Mouse (Mus musculus) small intestine, adult 2 months (tissue): ENCODE measurements at regions not wholly inside any gene's neighbourhood (a gene's known extent, or its start where the extent isn't known, plus 50 kb on each side); places are given as distances from the start of the nearest gene placed in this dataset.

Experiments used
- H3K27ac ChIP-seq: fragments of 200-500 bp; 2 replicates; pipeline ENCODE4 v1.5.1; 2012; ENCODE audit warnings: low read depth, low read length, control low read depth, inconsistent platforms; ENCODE audit not compliant: insufficient read depth
- H3K27me3 ChIP-seq: fragments of 200-500 bp; 2 replicates; pipeline ENCODE4 v1.6.1; 2012; ENCODE audit warnings: mild to moderate bottlenecking, moderate library complexity, low read length, inconsistent platforms; ENCODE audit not compliant: control insufficient read depth, insufficient read depth
- H3K36me3 ChIP-seq: fragments of 200-500 bp; 2 replicates; pipeline ENCODE4 v1.6.1; 2012; ENCODE audit warnings: mild to moderate bottlenecking, low read length, control low read depth, inconsistent platforms; ENCODE audit not compliant: control insufficient read depth, insufficient read depth
- H3K4me1 ChIP-seq: fragments of 200-500 bp; 2 replicates; pipeline ENCODE4 v1.6.1; 2012; ENCODE audit warnings: low read length, inconsistent platforms, mixed read lengths; ENCODE audit not compliant: control insufficient read depth, insufficient read depth, insufficient read length
- H3K4me3 ChIP-seq: fragments of 200-500 bp; 2 replicates; pipeline ENCODE4 v1.5.1; 2012; ENCODE audit warnings: low read depth, mild to moderate bottlenecking, control low read depth, inconsistent platforms, low read length, moderate library complexity
- CTCF ChIP-seq: fragments of 200-500 bp; IDR thresholded peaks from 2 replicates; pipeline ENCODE4 v1.5.1; 2012; ENCODE audit warnings: low read depth, mild to moderate bottlenecking, control low read depth, inconsistent platforms, low read length, moderate library complexity, mixed read lengths; ENCODE audit not compliant: insufficient replicate concordance, insufficient read length; ENCODE audit errors: extremely low read depth
- POLR2A ChIP-seq: fragments of 200-500 bp; IDR thresholded peaks from 2 replicates; pipeline ENCODE4 v1.6.1; 2012; ENCODE audit warnings: low read depth, mild to moderate bottlenecking, control low read depth, inconsistent platforms, low read length, moderate library complexity
- WGBS: fragments of 180-500 bp; shearing (Covaris S2); methylation state at CpG from one replicate; pipeline ENCODE4 v1.1.7; 2018; 5-methylcytosine and 5-hydroxymethylcytosine counted together

DNA sequence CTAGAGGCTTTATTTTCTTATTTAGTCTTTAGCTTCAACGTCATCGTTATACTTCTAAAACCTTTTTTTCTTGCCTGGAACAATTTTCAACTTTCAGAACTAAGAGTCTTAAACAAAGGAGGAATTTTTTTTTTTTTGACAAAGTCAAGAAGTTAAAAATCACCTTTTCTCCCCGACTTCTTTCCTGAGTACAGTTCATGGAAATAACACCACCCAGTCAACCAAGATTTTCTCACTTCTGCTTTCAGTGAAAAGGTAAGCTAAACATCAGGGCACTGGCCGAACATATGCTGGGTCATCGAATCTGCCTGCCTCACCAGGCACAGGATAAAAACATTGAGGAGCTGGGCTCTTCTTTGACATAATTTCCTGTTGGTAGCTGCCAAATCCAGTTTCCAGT lies 277.4 kb upstream of the Actbl2 start:
- Histone ChIP-seq H3K27me3 (no peaks in the 10 kb centered on the region), H3K4me1 (no peaks in the 10 kb centered on the region), H3K36me3 (no peaks in the 10 kb centered on the region), H3K4me3 (no peak overlapping the region), H3K27ac (no peak overlapping the region)
- TF ChIP-seq CTCF (no peak), POLR2A (no peak)
- WGBS: 87% methylated on average over 5 of the region's 5 CpGs

DNA sequence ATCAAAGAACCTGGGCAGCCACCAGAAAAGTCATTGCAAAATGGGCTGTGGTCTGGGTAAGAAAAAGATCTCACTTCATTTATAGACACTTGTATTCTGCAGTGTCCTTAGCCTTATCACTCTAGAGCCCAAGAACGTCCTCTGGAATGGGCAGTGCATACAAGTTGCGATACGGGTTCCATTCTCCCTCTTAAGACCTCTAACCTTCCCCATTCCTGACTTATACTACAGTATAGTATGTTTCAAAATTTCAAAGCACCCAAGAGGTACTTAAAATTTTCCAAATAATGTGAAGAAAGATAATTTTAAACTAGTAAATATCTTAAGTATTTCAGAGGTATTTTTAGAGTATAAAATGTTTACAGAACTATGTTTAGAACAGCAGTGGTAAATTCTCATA lies 276.8 kb upstream of the Actbl2 start:
- no peak for TF ChIP-seq POLR2A
- TF ChIP-seq CTCF: no peak
- Histone ChIP-seq H3K4me3 (no peak overlapping the region), H3K27ac (no peak overlapping the region), H3K36me3 (no peaks in the 10 kb centered on the region), H3K4me1 (no peaks in the 10 kb centered on the region), H3K27me3 (no peaks in the 10 kb centered on the region)
- 81% methylated on average over 3 of the region's 3 CpGs for WGBS

DNA sequence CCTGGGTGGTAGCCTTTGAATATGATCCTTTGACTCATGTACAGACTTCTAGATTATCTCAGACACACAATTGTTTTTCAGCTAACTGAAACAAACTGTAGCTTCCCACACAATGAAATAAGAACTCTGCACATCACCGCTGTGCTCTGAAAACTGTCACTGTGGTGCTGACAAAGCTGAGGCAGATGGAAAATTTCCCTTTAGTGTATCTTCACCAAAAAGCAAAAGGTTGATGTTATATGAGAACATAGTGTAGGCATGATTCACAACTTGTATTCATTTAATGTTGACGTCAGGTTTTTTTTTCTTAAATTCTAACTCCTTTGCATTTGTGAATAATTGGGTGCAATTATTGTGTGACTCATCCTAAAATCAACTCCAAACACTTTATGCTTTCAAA lies 264.1 kb upstream of the Actbl2 start:
- Histone ChIP-seq H3K27ac (no peak overlapping the region), H3K4me3 (no peak overlapping the region), H3K27me3 (no peaks in the 10 kb centered on the region), H3K4me1 (no peaks in the 10 kb centered on the region), H3K36me3 (no peaks in the 10 kb centered on the region)
- TF ChIP-seq CTCF (no peak), POLR2A (no peak)
- WGBS: 90% methylated on average over 2 of the region's 2 CpGs

DNA sequence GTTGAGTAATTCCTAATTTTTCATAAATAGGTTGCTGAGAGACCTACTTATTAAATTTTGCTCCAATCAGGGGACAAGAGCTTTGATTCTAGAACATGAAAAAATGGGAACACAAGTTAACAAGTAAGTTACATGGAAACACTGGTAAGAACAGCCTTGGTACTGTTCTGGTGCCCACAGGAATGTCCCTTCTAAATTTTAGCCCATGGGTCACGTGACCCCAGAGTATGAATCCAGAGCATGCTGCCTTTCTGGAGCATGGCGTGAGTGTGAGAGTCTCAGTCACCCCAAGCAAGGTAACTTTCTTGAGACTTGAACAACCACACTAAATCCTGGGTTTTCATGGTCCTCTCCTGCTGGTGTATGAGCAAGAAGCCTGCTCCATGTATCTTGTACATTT lies 263.7 kb upstream of the Actbl2 start:
- 96% methylated on average over 2 of the region's 2 CpGs for WGBS
- Histone ChIP-seq H3K27me3 (no peaks in the 10 kb centered on the region), H3K4me3 (no peak overlapping the region), H3K4me1 (no peaks in the 10 kb centered on the region), H3K36me3 (no peaks in the 10 kb centered on the region), H3K27ac (no peak overlapping the region)
- TF ChIP-seq POLR2A (no peak), CTCF (no peak)

DNA sequence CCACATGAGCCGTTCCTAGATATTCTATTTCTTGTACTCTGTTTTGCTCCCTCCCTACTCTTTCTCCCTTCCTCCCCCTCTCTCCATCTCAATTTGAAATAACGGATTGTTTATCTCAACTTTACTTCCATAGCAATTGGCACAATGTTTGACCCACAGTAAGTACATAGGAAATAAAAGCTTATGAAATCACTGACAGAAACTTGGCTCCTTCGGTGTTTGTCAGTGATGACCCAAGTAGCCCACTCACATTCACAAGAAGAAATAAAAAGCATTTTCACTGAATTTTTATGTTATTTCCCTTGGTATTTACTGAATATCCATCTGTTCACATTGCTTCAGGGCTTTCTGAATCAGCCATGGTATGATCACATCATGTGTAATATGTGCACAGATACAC lies 260.2 kb upstream of the Actbl2 start:
- H3K4me3 ChIP-seq: no peak overlapping the region
- 77% methylated on average over 3 of the region's 3 CpGs for WGBS
- H3K4me1 ChIP-seq: no peaks in the 10 kb centered on the region
- TF ChIP-seq POLR2A (no peak), CTCF (no peak)
- H3K36me3 ChIP-seq: no peaks in the 10 kb centered on the region
- H3K27me3 ChIP-seq: no peaks in the 10 kb centered on the region
- H3K27ac ChIP-seq: no peak overlapping the region

DNA sequence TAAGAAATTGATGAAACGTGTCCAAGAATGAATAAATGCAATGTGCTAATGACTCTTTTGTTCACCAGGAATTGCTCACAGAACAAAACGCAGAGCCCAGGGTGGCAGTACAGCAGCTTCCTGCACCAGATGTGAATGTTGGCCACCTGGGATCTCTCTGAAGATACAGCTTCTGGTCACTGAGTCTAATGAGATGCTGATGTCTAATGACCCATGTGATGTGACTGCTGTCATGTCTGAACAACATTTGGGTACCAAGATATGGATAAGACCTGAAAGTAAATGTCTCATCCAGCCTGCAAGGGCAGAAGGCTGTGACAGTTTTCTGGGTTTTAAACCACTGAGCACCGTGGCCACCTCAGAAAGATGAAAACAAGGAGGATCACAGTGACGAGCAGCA lies 252.1 kb upstream of the Actbl2 start:
- Histone ChIP-seq H3K36me3 (no peaks in the 10 kb centered on the region), H3K4me1 (no peaks in the 10 kb centered on the region), H3K27ac (no peak overlapping the region), H3K27me3 (no peaks in the 10 kb centered on the region), H3K4me3 (no peak overlapping the region)
- no peak for TF ChIP-seq CTCF
- TF ChIP-seq POLR2A: no peak
- 70% methylated on average over 4 of the region's 4 CpGs for WGBS

DNA sequence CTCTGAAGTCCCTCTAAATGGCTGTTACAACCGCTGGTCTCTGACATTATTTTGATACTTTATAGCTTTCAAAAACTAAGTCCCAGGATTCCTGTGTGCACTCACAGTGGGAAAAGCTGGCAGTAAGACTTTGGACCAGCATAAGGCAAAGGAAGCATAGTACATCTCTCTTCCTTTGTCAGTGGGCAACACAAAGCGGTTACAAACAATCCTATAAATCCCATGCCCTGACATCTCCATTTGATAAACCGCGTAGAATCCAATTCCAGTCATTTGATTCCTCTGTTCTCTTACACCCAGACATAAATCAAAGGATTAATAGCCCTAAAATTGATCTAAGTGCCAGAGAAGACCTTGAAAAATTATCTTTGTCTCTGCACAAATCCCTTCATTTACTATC lies 240.7 kb upstream of the Actbl2 start:
- Histone ChIP-seq H3K4me3 (no peak overlapping the region), H3K36me3 (no peaks in the 10 kb centered on the region), H3K27ac (no peak overlapping the region), H3K4me1 (no peaks in the 10 kb centered on the region), H3K27me3 (no peaks in the 10 kb centered on the region)
- no peak for TF ChIP-seq POLR2A
- no peak for TF ChIP-seq CTCF
- WGBS: 89% methylated on average over 4 of the region's 4 CpGs

DNA sequence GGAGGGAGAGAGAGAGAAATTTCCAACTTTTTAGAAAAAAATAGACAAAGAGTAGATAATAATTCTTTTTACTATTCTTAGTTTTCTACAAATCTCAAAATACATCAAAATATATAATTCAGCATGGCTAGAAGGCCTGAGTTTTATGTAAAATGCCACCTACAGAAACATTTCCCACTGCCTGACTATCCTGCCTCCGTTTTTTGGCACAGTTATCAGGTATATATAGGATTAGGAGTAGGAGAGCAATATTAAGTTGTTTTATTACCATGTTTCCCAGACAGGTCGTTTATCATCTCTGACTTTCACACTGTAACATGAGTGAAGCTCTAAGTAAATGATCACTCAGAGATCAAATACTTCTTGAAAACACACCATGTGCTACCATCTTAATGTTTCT lies 224.7 kb upstream of the Actbl2 start:
- Histone ChIP-seq H3K27ac (no peak overlapping the region), H3K27me3 (no peaks in the 10 kb centered on the region), H3K4me1 (no peaks in the 10 kb centered on the region), H3K36me3 (no peaks in the 10 kb centered on the region), H3K4me3 (no peak overlapping the region)
- 25% methylated on average over 2 of the region's 2 CpGs for WGBS
- TF ChIP-seq POLR2A (no peak), CTCF (no peak)
